Mouse (Mus musculus) retina, embryonic 14.5 days (tissue): ENCODE results near the gene Ptar1.
A peak's percentile ranks its signal among the peaks of the same experiment; 100 is the strongest.

ENCODE experiments used
- DNase-seq: peaks from one replicate; pipeline ENCODE4 v3.0.0-alpha.2; 2015; ENCODE audit warnings: low spot score

Gene Ptar1

GRCm38 (mm10) chr19:23758554-23759321 is 71.5 kb downstream of the Ptar1 start, which contains the start of gene Apba1:
TSS of gene Apba1 (plus strand) at chr19:23758887.
- DNase-seq: peak; percentile 79

GRCm38 (mm10) chr19:23759322-23759945 is 72.2 kb downstream of the Ptar1 start:
- DNase-seq: peak; percentile 12

- DNase-seq: no peak
These were observed 76.1 kb downstream of the Ptar1 start for GRCm38 (mm10) chr19:23763371-23763770.

- DNase-seq: no peak
These were observed 76.8 kb downstream of the Ptar1 start for GRCm38 (mm10) chr19:23764051-23764450.

- no peak for DNase-seq
These were observed 81.6 kb downstream of the Ptar1 start for GRCm38 (mm10) chr19:23768864-23769263.

- peak; percentile 41 for DNase-seq
These were observed 83.5 kb downstream of the Ptar1 start for GRCm38 (mm10) chr19:23770494-23771423.

GRCm38 (mm10) chr19:23771971-23772370 is 84.7 kb downstream of the Ptar1 start:
- DNase-seq: no peak

GRCm38 (mm10) chr19:23775356-23775755 is 88.1 kb downstream of the Ptar1 start:
- DNase-seq: no peak

GRCm38 (mm10) chr19:23779130-23779529 is 91.9 kb downstream of the Ptar1 start:
- DNase-seq: no peak

GRCm38 (mm10) chr19:23780105-23780504 is 92.9 kb downstream of the Ptar1 start:
- no peak for DNase-seq
